Mouse (Mus musculus) frontal cortex, postnatal 36 days (tissue): ENCODE measurements around the gene Rbbp5.

Experiments used
- DNase-seq, 2 experiments: peaks; one replicate each; pipeline ENCODE4 v3.0.0; 2022; ENCODE audit warnings: low spot score in 2 of 2

Gene Rbbp5

DNA sequence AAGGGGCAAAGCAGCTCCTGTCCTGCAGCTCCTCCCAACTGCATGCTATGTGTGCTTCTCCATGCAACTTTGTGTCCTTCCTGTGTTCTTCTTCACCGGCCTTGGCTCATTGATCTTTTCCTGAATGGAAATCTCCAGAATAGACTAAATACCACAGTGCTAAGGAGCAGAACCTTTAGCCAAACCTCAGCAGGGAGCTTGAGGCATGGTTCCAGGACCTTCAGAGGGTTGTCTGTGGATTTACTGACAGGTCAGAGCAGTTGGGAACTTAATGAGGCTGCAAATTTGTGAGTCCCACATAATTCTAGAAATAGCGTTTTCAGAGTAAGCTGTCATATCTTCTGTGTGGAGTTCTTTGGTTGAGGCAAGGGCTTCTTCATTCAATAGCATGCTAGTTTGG, 23.4 kb downstream of the Rbbp5 start:
- no peak for DNase-seq

DNA sequence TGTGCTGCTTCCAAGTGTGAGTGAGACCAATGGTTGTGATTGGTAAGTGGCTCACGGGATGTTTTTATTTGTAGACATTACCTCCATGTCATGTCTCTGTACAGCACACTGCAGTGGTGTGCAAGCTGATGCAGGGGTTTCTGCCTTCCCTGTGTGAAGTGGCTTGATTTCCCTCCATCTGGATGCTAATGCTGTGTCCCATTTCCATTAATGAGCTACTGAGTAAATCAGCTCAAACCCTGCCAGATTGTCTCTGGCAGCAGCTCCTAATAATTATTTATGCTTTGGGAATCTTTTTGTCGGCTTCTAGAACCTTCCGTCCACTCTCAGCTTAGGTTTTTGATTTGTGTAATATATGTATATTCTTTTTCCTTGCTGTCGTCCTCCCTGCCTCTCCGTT, 28.0 kb downstream of the Rbbp5 start:
- DNase-seq, result no peak

- DNase-seq, result no peak
Observed at GRCm38 (mm10) chr1:132506058-132506457, 28.9 kb downstream of the Rbbp5 start, which contains the start of gene Tmem81. Gene Tmem81, plus strand, starts transcription at chr1:132506230.

DNA sequence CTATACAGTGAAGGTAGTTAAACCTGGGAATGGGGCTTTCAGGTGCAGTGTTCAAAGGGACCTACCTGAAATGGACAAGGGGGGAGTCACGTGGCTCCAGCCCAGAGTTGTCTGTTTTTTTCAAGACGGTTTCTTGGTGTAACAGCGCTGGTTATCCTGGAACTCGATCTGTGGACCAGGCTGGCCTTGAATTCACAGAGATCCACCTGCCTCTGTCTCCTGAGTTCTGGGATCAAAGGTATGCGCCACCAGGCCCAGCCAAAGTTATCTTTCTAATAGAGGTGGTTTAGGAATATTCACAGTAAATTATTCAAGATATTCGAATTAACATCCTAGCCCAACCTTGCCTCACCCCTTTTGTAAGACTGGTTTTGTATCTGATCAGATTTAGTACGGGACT, 29.5 kb downstream of the Rbbp5 start:
- no peak for DNase-seq

- DNase-seq, result peak in 1 of 2 experiments; percentile 9
Observed at GRCm38 (mm10) chr1:132509771-132510170, 32.6 kb downstream of the Rbbp5 start.

GRCm38 (mm10) chr1:132511521-132511920, 34.4 kb downstream of the Rbbp5 start:
- no peak for DNase-seq

GRCm38 (mm10) chr1:132512106-132512505, 34.9 kb downstream of the Rbbp5 start:
- no peak for DNase-seq

DNA sequence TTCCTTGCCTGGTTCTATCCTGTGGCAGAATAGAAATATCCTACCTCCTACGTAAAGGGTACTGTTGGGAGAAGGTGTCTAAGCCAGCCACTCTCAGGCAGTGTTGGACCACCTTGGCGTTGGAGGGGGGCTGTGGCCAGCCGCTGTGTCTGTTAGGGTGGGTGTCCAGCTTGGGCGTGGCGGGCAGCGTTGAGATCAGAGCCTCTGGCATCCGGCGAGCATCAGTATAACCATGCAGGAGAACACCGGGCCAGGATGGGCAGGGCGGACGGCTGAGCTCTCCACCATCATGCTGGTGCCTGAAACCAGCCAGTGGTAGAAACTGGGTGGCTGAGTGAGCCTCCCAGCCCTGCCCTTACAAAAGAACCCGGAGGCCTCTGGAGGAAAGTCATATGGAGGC, 38.2 kb downstream of the Rbbp5 start:
- DNase-seq, result no peak

GRCm38 (mm10) chr1:132516776-132517175, 39.6 kb downstream of the Rbbp5 start:
- no peak for DNase-seq

- no peak for DNase-seq
Observed at GRCm38 (mm10) chr1:132518621-132519020, 41.5 kb downstream of the Rbbp5 start.

DNA sequence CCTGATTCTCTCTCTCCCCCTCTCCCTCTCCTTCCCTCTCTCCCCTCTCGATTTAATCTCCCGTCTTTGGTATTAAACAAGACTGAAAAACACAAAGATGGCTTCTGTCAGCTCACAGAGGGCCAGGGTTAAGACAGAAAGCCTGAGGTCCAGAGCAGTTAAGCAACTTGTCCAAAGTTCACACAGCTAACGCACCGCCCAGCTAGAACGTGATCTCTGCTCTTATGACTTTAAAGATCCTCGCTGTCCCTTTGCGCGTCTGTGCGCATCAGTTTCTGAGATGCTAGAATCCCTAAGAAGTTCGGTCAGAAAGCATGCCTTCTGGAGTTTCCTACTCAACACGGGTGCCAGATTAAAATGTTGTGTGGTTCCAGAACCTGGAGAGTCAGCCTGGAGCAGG, 42.6 kb downstream of the Rbbp5 start:
- no peak for DNase-seq

DNA sequence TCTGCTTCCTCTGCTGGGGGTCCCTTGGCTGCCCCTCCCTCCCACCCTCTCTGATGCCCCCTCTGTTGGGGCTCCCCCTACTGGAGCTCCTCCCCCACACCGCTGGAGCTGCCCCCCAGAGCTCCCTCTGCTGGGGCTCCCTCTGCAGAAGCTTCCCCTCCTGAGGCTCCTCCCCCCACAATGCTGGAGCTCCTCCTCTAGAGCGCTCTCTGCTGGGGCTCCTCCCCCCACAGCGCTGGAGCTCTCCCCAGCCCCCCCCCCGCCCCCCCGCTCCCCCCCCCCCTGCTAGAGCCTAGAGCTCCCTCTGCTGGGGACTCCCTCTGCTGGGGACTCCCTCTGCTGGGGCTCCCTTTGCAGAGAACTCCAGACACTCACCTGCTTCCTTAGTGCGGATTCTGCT, 43.6 kb downstream of the Rbbp5 start:
- DNase-seq, result no peak

GRCm38 (mm10) chr1:132523048-132523447, 45.9 kb downstream of the Rbbp5 start:
- no peak for DNase-seq

DNA sequence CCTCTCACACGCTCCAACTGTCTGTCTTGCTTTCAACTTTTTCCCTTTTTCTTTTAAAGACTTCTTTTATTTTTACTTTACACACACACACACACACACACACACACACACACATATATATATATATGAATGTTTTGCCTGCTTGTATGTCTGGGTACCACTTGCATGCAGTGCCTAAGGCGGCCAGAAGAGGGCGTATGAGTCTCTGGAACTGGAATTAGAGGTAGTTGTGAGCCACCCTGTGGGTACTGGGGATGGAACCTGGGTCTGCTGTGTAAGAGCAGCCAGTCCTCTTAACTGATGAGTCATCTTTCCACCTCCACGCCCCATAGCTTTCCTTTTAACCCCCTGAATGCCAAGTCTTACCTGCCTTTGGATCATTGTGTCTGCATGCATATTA, 46.8 kb downstream of the Rbbp5 start:
- DNase-seq, result no peak

GRCm38 (mm10) chr1:132525832-132526231, 48.7 kb downstream of the Rbbp5 start:
- DNase-seq, result peak; percentile 83 to 89

- no peak for DNase-seq
Observed at GRCm38 (mm10) chr1:132528071-132528470, 50.9 kb downstream of the Rbbp5 start.

- no peak for DNase-seq
Observed at GRCm38 (mm10) chr1:132528647-132529334, 51.6 kb downstream of the Rbbp5 start.

DNA sequence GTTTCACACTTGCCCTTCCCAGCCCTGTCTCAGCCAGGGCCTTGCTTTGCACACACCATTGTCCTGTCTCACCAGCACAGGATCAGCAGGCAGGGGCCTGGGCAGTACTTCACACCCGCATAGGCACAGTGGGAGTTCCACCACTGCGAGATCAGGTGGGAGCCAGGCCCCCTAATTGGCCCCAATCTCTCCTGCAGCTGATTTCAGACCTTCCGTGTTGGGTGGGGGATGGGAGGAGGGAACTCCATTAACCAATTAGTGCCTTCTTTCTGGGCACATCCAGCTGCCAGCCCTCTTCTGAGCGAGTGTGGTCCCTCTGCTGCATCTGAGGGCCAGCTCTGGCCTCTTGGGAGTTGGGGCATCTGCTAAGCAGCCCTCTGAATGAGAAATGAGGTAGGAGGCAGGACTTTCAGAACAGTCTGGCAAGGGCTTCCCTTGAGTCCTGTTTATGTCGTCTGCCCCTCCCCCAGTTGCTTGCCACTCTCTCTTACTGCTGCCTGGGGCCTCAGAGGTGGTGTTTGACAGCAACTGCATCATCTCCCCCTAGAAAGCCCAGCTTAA, 53.5 kb downstream of the Rbbp5 start:
- no peak for DNase-seq

DNA sequence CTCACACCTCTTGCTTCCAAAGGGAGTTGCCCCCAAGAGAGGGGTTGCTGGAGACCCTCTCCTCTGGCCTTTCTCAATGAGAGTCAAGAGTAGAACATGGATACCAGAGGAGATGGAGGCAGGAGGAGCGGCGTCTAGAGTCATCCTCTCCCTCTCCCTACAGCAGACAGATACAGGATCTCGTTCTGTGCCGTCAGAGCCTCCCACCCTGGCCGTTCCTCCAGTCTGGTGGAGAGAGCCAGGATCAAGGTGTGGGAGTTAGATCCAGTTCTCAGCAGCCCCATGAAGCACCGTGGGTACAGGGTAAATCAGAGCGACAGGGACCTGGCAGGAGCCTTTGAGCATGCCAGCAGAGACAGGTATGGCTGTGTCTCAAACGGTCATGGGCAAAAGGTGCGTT, 55.4 kb downstream of the Rbbp5 start:
- no peak for DNase-seq

DNA sequence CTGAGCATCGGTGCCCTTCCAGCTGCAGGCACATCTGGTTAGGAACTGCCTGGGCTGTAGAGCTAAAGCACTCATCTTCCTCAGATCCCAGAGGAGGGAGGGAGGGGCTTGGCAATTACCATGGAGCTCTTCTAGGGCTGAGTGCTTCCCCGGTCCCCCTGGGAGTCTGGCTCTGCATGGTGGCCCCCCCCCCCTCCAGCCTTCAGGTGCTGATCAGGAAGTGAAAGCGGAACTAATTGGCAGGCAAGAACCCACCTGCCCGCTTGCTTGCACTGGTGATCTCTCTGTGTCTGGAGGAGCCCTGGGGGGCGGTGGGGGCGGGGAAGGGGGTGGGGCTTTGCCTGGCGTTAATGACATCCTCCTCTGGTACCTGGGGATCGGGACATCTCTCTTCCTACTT, 56.7 kb downstream of the Rbbp5 start:
- DNase-seq, result no peak

DNA sequence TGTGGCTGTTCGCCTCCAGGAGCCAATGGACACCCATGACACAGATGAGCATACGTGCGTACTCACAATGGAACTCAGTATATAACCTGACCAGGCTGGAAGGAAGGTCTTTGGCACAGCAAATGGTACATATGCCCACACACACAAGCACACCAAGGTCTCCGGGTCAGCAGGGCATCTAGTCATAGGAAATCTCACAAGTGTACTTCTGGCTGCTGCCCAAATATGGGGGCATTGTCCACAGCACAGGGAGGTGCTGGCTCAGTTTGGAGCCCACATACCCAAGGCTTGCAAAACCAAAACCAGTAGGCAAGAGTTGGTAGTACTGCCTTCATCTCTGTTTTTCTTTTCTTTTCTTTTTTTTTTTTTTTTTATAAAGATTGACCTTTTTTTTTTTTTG, 58.4 kb downstream of the Rbbp5 start:
- DNase-seq, result no peak

- no peak for DNase-seq
Observed at GRCm38 (mm10) chr1:132536416-132536815, 59.3 kb downstream of the Rbbp5 start.

GRCm38 (mm10) chr1:132537736-132538135, 60.6 kb downstream of the Rbbp5 start:
- no peak for DNase-seq

- DNase-seq, result no peak
Observed at GRCm38 (mm10) chr1:132540701-132541100, 63.5 kb downstream of the Rbbp5 start.
